Mouse (Mus musculus): Measurements from ENCODE around the gene Uck2. TPM values are rescaled to one million over a fixed set of nuclear protein-coding genes. Genes with fewer than 3 reads are reported as not detected.

Uck2 gene
- polyA plus RNA-seq, 1 experiment from 2014 or later = 109 TPM

- WGBS = 55% methylated on average over 11 of the region's 11 CpGs
- H3K27me3 ChIP-seq (ENCODE audit: low read depth, poor library complexity, severe bottlenecking) = peaks cover 27% of the 10 kb centered on the region
- H3K4me3 ChIP-seq = no peak overlapping the region
- DNase-seq (ENCODE audit: low spot score) = no peak
- no peak overlapping the region for H3K27ac ChIP-seq (replicated peaks)
- no peaks in the 10 kb centered on the region for H3K36me3 ChIP-seq
- no peaks in the 10 kb centered on the region for H3K9me3 ChIP-seq (replicated peaks)
- peaks cover 24% of the 10 kb centered on the region for H3K4me1 ChIP-seq
These were observed 7.3 kb upstream of the Uck2 start for GRCm38 (mm10) chr1:167292447-167292846.

- no peak overlapping the region for H3K27ac ChIP-seq (replicated peaks)
- 78% methylated on average over 8 of the region's 8 CpGs for WGBS
- peaks cover 36% of the 10 kb centered on the region for H3K27me3 ChIP-seq (ENCODE audit: low read depth, poor library complexity, severe bottlenecking)
- no peak overlapping the region for H3K4me3 ChIP-seq
- peaks cover 24% of the 10 kb centered on the region for H3K4me1 ChIP-seq
- H3K9me3 ChIP-seq (replicated peaks) = no peaks in the 10 kb centered on the region
- H3K36me3 ChIP-seq = no peaks in the 10 kb centered on the region
- no peak for DNase-seq (ENCODE audit: low spot score)
These were observed 6.5 kb upstream of the Uck2 start for GRCm38 (mm10) chr1:167291610-167292009.

GRCm38 (mm10) chr1:167290263-167290592, 5.1 kb upstream of the Uck2 start:
- peaks cover 24% of the 10 kb centered on the region for H3K4me1 ChIP-seq
- no peak for DNase-seq (ENCODE audit: low spot score)
- peaks cover 43% of the 10 kb centered on the region for H3K27me3 ChIP-seq (ENCODE audit: low read depth, poor library complexity, severe bottlenecking)
- no peaks in the 10 kb centered on the region for H3K9me3 ChIP-seq (replicated peaks)
- H3K4me3 ChIP-seq = peak overlapping the region; percentile 26
- H3K27ac ChIP-seq (replicated peaks) = peak overlapping the region; percentile 61
- no peaks in the 10 kb centered on the region for H3K36me3 ChIP-seq
- WGBS = 33% methylated on average over 6 of the region's 6 CpGs

- peak overlapping the region; percentile 61 for H3K27ac ChIP-seq (replicated peaks)
- peak; percentile 60 for DNase-seq (ENCODE audit: low spot score)
- H3K4me3 ChIP-seq = peak overlapping the region; percentile 26
- no peaks in the 10 kb centered on the region for H3K9me3 ChIP-seq (replicated peaks)
- H3K4me1 ChIP-seq = peaks cover 29% of the 10 kb centered on the region
- H3K36me3 ChIP-seq = no peaks in the 10 kb centered on the region
- WGBS = 6% methylated on average over 11 of the region's 11 CpGs
- H3K27me3 ChIP-seq (ENCODE audit: low read depth, poor library complexity, severe bottlenecking) = peaks cover 43% of the 10 kb centered on the region
These were observed 4.6 kb upstream of the Uck2 start for GRCm38 (mm10) chr1:167289567-167290262.

- H3K4me3 ChIP-seq = no peak overlapping the region
These were observed 3.8 kb upstream of the Uck2 start for GRCm38 (mm10) chr1:167288665-167289538.

GRCm38 (mm10) chr1:167287156-167287555, 2.0 kb upstream of the Uck2 start:
- Histone ChIP-seq H3K27me3 (ENCODE audit: low read depth, poor library complexity, severe bottlenecking) (peaks cover 43% of the 10 kb centered on the region), H3K9me3 (replicated peaks) (no peaks in the 10 kb centered on the region), H3K36me3 (no peaks in the 10 kb centered on the region), H3K4me3 (no peak overlapping the region), H3K27ac (replicated peaks) (no peak overlapping the region), H3K4me1 (peaks cover 46% of the 10 kb centered on the region)
- 91% methylated on average over 5 of the region's 5 CpGs for WGBS
- DNase-seq (ENCODE audit: low spot score) = no peak

More at GRCm38 (mm10) chr1:167288665-167289538, 3.8 kb upstream of the Uck2 start:
- Histone ChIP-seq H3K27ac (replicated peaks) (peak overlapping the region; percentile 61), H3K36me3 (no peaks in the 10 kb centered on the region), H3K4me1 (peaks cover 30% of the 10 kb centered on the region), H3K27me3 (ENCODE audit: low read depth, poor library complexity, severe bottlenecking) (peaks cover 43% of the 10 kb centered on the region), H3K9me3 (replicated peaks) (no peaks in the 10 kb centered on the region)
- 48% methylated on average over 11 of the region's 11 CpGs for WGBS
- no peak for DNase-seq (ENCODE audit: low spot score)

- no peak for DNase-seq (ENCODE audit: low spot score)
- Histone ChIP-seq H3K9me3 (replicated peaks) (no peaks in the 10 kb centered on the region), H3K4me3 (peak overlapping the region; percentile 87), H3K4me1 (peaks cover 55% of the 10 kb centered on the region), H3K36me3 (peaks cover 8% of the 10 kb centered on the region), H3K27me3 (ENCODE audit: low read depth, poor library complexity, severe bottlenecking) (peaks cover 43% of the 10 kb centered on the region), H3K27ac (replicated peaks) (peak overlapping the region; percentile 99)
- WGBS = 3% methylated on average over 8 of the region's 8 CpGs
These were observed 236 bp upstream of the Uck2 start for GRCm38 (mm10) chr1:167285356-167285755.

- peak; percentile 92 for DNase-seq (ENCODE audit: low spot score)
- H3K27ac ChIP-seq (replicated peaks) = peak overlapping the region; percentile 99
- H3K4me3 ChIP-seq = peak overlapping the region; percentile 87
- peaks cover 54% of the 10 kb centered on the region for H3K4me1 ChIP-seq
- H3K27me3 ChIP-seq (ENCODE audit: low read depth, poor library complexity, severe bottlenecking) = peaks cover 39% of the 10 kb centered on the region
- H3K9me3 ChIP-seq (replicated peaks) = no peaks in the 10 kb centered on the region
- WGBS = under 1% methylated on average over 51 of the region's 51 CpGs
- H3K36me3 ChIP-seq = peaks cover 13% of the 10 kb centered on the region
These were observed 242 bp downstream of the Uck2 start for GRCm38 (mm10) chr1:167284837-167285319.

GRCm38 (mm10) chr1:167284258-167284836, 773 bp downstream of the Uck2 start:
- Histone ChIP-seq H3K36me3 (peaks cover 17% of the 10 kb centered on the region), H3K27ac (replicated peaks) (peak overlapping the region; percentile 99), H3K9me3 (replicated peaks) (no peaks in the 10 kb centered on the region), H3K27me3 (ENCODE audit: low read depth, poor library complexity, severe bottlenecking) (peaks cover 34% of the 10 kb centered on the region), H3K4me3 (peak overlapping the region; percentile 87), H3K4me1 (peaks cover 52% of the 10 kb centered on the region)
- under 1% methylated on average over 72 of the region's 73 CpGs for WGBS
- peak; percentile 90 for DNase-seq (ENCODE audit: low spot score)

GRCm38 (mm10) chr1:167283441-167284257, 1.5 kb downstream of the Uck2 start:
- WGBS = under 1% methylated on average over 44 of the region's 44 CpGs
- H3K27me3 ChIP-seq (ENCODE audit: low read depth, poor library complexity, severe bottlenecking) = peaks cover 27% of the 10 kb centered on the region
- H3K27ac ChIP-seq (replicated peaks) = peak overlapping the region; percentile 99
- H3K9me3 ChIP-seq (replicated peaks) = no peaks in the 10 kb centered on the region
- H3K36me3 ChIP-seq = peaks cover 24% of the 10 kb centered on the region
- peak overlapping the region; percentile 87 for H3K4me3 ChIP-seq
- H3K4me1 ChIP-seq = peaks cover 52% of the 10 kb centered on the region
- peak; percentile 73 for DNase-seq (ENCODE audit: low spot score)

GRCm38 (mm10) chr1:167282768-167283167, 2.4 kb downstream of the Uck2 start:
- Histone ChIP-seq H3K4me3 (peak overlapping the region; percentile 87), H3K9me3 (replicated peaks) (no peaks in the 10 kb centered on the region), H3K36me3 (peaks cover 32% of the 10 kb centered on the region), H3K27ac (replicated peaks) (peak overlapping the region; percentile 99), H3K27me3 (ENCODE audit: low read depth, poor library complexity, severe bottlenecking) (peaks cover 18% of the 10 kb centered on the region), H3K4me1 (peaks cover 51% of the 10 kb centered on the region)
- 61% methylated on average over 5 of the region's 5 CpGs for WGBS
- no peak for DNase-seq (ENCODE audit: low spot score)

- Histone ChIP-seq H3K4me1 (peaks cover 51% of the 10 kb centered on the region), H3K9me3 (replicated peaks) (no peaks in the 10 kb centered on the region), H3K27me3 (ENCODE audit: low read depth, poor library complexity, severe bottlenecking) (peaks cover 12% of the 10 kb centered on the region), H3K4me3 (peak overlapping the region; percentile 19; the same call in 1 of the 2 replicates), H3K36me3 (peaks cover 32% of the 10 kb centered on the region), H3K27ac (replicated peaks) (no peak overlapping the region)
- 89% methylated on average over 3 of the region's 3 CpGs for WGBS
- DNase-seq (ENCODE audit: low spot score) = no peak
These were observed 3.0 kb downstream of the Uck2 start for GRCm38 (mm10) chr1:167282112-167282511.

Data from midbrain, embryonic 10.5 days (tissue).